Mouse (Mus musculus): ENCODE measurements at regions not wholly inside any gene's neighbourhood (a gene's known extent, or its start where the extent isn't known, plus 50 kb on each side); places are given as distances from the start of the nearest gene placed in this dataset.

DNA sequence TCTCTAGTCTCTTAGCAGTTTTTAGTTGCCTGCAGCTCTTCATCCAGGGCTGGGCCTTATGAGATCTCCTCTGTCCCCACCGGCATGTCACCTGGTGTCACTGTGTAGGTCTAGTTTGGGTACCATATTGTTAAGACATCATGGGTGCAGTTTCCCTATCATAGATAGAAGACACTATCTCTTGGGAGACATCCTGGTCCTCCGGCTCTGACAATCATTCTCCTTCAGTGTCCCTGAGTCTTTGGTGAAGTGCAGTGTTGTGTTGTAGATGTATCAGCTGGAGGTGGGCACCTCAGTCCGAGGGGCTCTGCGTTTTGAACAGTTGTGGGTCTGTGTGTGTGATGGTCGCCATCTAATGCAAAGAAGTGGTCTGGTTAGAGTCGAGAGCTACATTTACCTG is 58.0 kb upstream of the Synm start:
- TF ChIP-seq POLR2A (IDR thresholded peaks at IDR 0.05; ENCODE audit: low read depth, low read length) (no peak), CTCF (IDR thresholded peaks at IDR 0.05; ENCODE audit: extremely low read depth, insufficient read length, insufficient replicate concordance, low read depth, low read length) (no peak)
